Mouse (Mus musculus): ENCODE data around the gene Dcst2. TPM values are rescaled to one million over a fixed set of nuclear protein-coding genes. Genes with fewer than 3 reads are reported as not detected.

The Dcst2 gene
- total and polyA plus RNA-seq, 3 experiments, result 0.06 TPM; not detected in 2

DNA sequence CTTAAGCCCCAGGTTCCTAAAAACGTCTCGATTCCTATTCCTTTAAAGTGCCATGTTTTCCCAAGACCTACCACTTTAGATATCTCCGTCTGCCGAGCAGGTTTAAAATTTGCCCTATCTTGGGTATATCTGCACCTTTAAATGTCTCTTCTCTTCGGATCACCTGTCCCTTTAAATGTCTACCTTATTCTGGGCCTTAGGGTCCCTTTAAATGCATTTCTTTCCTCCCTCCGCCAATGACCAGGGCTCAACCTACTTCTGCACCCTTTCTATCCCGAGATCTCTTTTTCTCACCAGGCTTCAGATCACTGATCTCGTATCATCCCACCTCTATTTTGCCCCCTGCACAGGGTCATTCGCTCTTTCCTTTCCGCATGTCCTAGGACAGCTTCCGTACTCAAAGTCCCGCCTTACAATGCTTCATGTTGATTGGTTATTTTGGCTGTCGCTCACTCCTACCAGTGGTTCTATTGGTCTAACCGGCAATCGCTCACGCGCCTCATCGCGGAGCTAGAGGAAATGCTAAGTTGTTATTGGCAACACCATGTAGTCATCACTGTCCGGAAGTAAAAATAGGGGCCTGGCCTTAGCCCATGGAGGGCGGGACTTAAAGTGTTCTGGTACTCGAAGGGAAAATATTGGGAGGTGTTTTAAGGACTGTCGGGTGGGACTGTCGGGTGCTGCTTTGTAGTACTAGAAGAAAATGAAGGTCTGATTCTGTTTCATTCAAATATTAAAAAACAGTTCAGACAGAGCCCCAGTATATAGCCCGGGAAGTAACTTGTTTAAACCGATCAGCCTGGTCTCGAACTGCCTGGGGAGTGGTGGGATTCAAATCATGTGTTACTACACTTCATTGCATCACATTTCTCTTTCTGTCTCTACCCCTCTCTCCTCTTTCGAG, 50.0 kb downstream of the Dcst2 start, which contains the start of gene Flad1 (continued):
- TF ChIP-seq BHLHE40 (IDR thresholded peaks at IDR 0.05; ENCODE audit: borderline replicate concordance, low read depth, low read length) (no peak), TCF12 (IDR thresholded peaks at IDR 0.05; ENCODE audit: low read depth, low read length) (0 out of 2 replicates have a peak, but pooled peaks have one; percentile 23), ZC3H11A (IDR thresholded peaks at IDR 0.05; ENCODE audit: low read depth, low read length) (no peak), TAL1 (IDR thresholded peaks at IDR 0.05; ENCODE audit: low read length) (no peak)

DNA sequence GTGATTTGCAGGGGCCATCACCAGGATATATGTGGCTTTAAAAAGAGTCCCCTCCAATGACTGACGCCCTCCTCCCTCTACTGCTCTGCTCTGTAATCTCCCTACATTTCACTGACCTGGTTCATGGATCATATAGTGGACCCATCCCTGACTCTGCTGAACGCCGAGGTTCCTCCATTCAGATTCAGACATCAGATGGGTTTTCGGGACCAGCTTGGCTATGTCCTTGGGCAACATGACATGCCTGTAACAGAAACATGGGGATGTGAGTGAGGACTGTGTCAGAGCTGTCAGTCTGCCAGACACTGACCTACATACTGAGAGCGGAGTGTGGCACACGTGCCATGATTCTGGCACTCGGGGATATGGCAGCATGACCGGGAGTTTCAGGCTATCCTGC, 54.4 kb downstream of the Dcst2 start:
- H3K4me1 ChIP-seq (ENCODE audit: control insufficient read depth in 1 of 2, insufficient read depth in 2 of 2, low read length in 2 of 2), result peaks cover 12 to 26% of the 10 kb centered on the region in 2 experiments
- peaks cover 49% of the 10 kb centered on the region for H3K79me2 ChIP-seq (ENCODE audit: control insufficient read depth, insufficient read depth, low read length, poor library complexity)
- H3K27ac ChIP-seq (ENCODE audit: control insufficient read depth, low read depth, low read length), result no peak overlapping the region
- no peak for DNase-seq (ENCODE audit: low read depth, low spot score)
- H3K36me3 ChIP-seq (ENCODE audit: control insufficient read depth in 1 of 2, insufficient read depth in 2 of 2, low read length in 2 of 2), result peaks cover 7 to 30% of the 10 kb centered on the region in 2 experiments
- TF ChIP-seq MAX (IDR thresholded peaks at IDR 0.05; ENCODE audit: low read length) (no peak), MEF2A (IDR thresholded peaks at IDR 0.05; ENCODE audit: extremely low read depth, insufficient replicate concordance, low read depth, low read length, poor library complexity, severe bottlenecking) (no peak), RCOR1 (IDR thresholded peaks at IDR 0.05; ENCODE audit: low read depth, low read length) (no peak)
- no peaks in the 10 kb centered on the region for H3K9me3 ChIP-seq (replicated peaks; ENCODE audit: insufficient read depth, low read length)
- no peak overlapping the region for H3K4me3 ChIP-seq (ENCODE audit: control insufficient read depth in 1 of 2, insufficient read depth in 1 of 2, low read depth in 2 of 2, low read length in 2 of 2)
- no peaks in the 10 kb centered on the region for H3K27me3 ChIP-seq (ENCODE audit: control insufficient read depth in 1 of 2, insufficient read depth in 2 of 2, low read length in 2 of 2)
- H3K9ac ChIP-seq (ENCODE audit: control insufficient read depth, low read depth, low read length, poor library complexity, severe bottlenecking), result no peak overlapping the region

DNA sequence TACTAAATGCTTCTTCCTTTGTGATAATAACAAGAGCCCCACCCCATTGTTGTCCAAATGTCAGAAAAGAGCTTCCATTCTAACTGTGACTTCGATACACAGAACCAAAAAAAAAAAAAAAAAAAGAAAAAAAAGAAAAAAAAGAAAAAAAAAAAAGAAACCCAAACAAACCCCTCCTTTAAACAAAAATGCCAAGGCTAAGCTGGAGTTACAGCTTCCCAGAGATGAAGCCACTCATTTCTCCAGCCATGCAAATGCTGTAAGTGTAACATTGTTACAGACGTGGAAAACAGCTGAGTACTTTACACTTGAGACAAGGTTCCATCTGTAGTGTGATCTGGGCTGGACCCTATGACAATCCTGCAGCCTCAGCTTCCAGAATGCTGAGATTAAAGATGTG, 55.4 kb downstream of the Dcst2 start:
- H3K36me3 ChIP-seq (ENCODE audit: control insufficient read depth in 1 of 2, insufficient read depth in 2 of 2, low read length in 2 of 2), result peaks cover 7 to 37% of the 10 kb centered on the region in 2 experiments
- TF ChIP-seq ZNF384 (IDR thresholded peaks at IDR 0.05; ENCODE audit: low read depth, low read length) (peak; percentile 54; the same call in 1 of the 2 replicates), TBP (IDR thresholded peaks at IDR 0.05; ENCODE audit: low read depth, low read length) (no peak), RCOR1 (IDR thresholded peaks at IDR 0.05; ENCODE audit: low read depth, low read length) (peak; percentile 56; the same call in 1 of the 2 replicates), CHD1 (IDR thresholded peaks at IDR 0.05; ENCODE audit: low read depth, low read length) (0 out of 2 replicates have a peak, but pooled peaks have one; percentile 42), MYB (IDR thresholded peaks at IDR 0.05; ENCODE audit: low read depth, low read length) (peak; percentile 22; the same call in 1 of the 2 replicates), GATA1 (IDR thresholded peaks at IDR 0.05; ENCODE audit: low read depth, low read length) (0 out of 2 replicates have a peak, but pooled peaks have one; percentile 43), MEF2A (IDR thresholded peaks at IDR 0.05; ENCODE audit: extremely low read depth, insufficient replicate concordance, low read depth, low read length, poor library complexity, severe bottlenecking) (no peak)
- H3K79me2 ChIP-seq (ENCODE audit: control insufficient read depth, insufficient read depth, low read length, poor library complexity), result peaks cover 48% of the 10 kb centered on the region
- peak overlapping the region; percentile 81 for H3K9ac ChIP-seq (ENCODE audit: control insufficient read depth, low read depth, low read length, poor library complexity, severe bottlenecking)
- H3K9me3 ChIP-seq (replicated peaks; ENCODE audit: insufficient read depth, low read length), result no peaks in the 10 kb centered on the region
- H3K4me1 ChIP-seq (ENCODE audit: control insufficient read depth in 1 of 2, insufficient read depth in 2 of 2, low read length in 2 of 2), result peaks cover 14 to 35% of the 10 kb centered on the region in 2 experiments
- peak overlapping the region; percentile 87 for H3K27ac ChIP-seq (ENCODE audit: control insufficient read depth, low read depth, low read length)
- no peak for DNase-seq (ENCODE audit: low read depth, low spot score)
- H3K4me3 ChIP-seq (ENCODE audit: control insufficient read depth in 1 of 2, insufficient read depth in 1 of 2, low read depth in 2 of 2, low read length in 2 of 2), result peak overlapping the region; percentile 75 to 92
- H3K27me3 ChIP-seq (ENCODE audit: control insufficient read depth in 1 of 2, insufficient read depth in 2 of 2, low read length in 2 of 2), result no peaks in the 10 kb centered on the region
